Mouse (Mus musculus): ENCODE measurements around the gene H2afz. TPM values are rescaled to one million over a fixed set of nuclear protein-coding genes. Genes with fewer than 3 reads are reported as not detected.

The H2afz gene
- 1,866 and 1,908 TPM in 2 replicates for polyA plus RNA-seq (2015; fragmentation: Nextera tagmentation; extraction: Ambion mirVana)

DNA sequence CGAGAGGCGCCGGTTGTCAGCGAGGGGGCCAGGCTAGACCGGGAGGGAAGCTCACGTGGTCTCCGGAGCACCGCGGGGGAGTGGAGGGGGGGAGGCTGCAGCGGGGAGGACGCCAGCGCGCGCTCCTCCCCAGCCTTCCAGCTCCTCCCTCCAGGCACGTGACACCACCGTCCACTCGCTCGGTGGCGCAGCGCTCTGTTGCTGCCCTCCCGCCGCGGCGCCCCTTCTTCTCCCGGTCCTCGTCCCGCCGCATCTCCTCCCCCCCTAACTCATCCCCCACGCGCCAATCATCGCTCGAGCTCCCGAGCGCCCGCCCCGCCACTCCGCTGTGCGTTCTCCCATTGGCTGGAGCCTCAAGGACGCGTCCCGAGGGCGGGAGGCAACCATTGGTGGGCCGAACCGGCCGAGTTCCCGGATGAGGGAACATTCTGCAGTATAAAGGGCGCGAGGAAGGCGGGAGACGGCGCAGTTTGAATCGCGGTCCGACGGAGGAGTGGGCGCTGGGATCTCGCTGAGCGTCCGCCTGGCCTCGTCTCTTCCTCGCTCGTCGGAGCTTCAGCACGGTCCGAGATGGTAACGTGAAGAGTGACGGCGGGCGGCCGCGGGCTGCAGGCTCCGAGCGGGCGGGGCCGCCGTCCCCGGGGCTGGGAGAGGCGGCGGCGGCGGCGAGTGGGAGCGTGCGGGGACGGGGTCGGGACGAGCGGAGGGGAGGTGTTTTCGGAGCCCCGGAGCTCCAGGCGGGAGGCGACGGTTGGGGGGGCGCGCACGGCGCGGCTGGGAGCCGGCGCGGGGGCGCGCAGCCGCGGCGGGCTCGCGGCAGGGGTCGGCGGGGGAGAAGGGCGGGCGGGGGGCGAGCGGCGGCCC, at the start of gene H2afz:
TSS of gene H2afz (plus strand) at position 364 of the 864 bp plus-strand sequence.
- 0% methylated on average over 74 of the region's 115 CpGs for WGBS
- peak within 1 kb of the TSS; percentile 83 for H3K4me3 ChIP-seq

GRCm38 (mm10) chr3:137818713-137819112, 45.6 kb upstream of the H2afz start:
- Histone ChIP-seq H3K4me3 (no peak overlapping the region), H3K4me1 (0 out of 2 replicates have a peak, but pooled peaks cover 3% of the 10 kb centered on the region), H3K27ac (no peak overlapping the region), H3K36me3 (no peaks in the 10 kb centered on the region), H3K4me2 (replicated peaks) (no peak overlapping the region), H3K9me3 (no peaks in the 10 kb centered on the region), H3K27me3 (no peaks in the 10 kb centered on the region), H3K9ac (no peak overlapping the region)
- ATAC-seq (ENCODE audit: low FRiP score, low read depth), result no peak
- 28% methylated on average over 4 of the region's 4 CpGs for WGBS

More for the DNA sequence above, at the start of gene H2afz:
- peak within 1 kb of the TSS; percentile 99 for H3K27ac ChIP-seq
- no peaks in the 10 kb centered on the region for H3K9me3 ChIP-seq
- peaks cover 3% of the 10 kb centered on the region; the same call in 1 of the 2 replicates for H3K36me3 ChIP-seq
- H3K9ac ChIP-seq, result peak within 1 kb of the TSS; percentile 94
- H3K27me3 ChIP-seq, result no peaks in the 10 kb centered on the region
- peak within 1 kb of the TSS; percentile 65 for H3K4me2 ChIP-seq (replicated peaks)
- H3K4me1 ChIP-seq, result peaks cover 26% of the 10 kb centered on the region
- peak; percentile 94 for ATAC-seq (ENCODE audit: low FRiP score, low read depth)

DNA sequence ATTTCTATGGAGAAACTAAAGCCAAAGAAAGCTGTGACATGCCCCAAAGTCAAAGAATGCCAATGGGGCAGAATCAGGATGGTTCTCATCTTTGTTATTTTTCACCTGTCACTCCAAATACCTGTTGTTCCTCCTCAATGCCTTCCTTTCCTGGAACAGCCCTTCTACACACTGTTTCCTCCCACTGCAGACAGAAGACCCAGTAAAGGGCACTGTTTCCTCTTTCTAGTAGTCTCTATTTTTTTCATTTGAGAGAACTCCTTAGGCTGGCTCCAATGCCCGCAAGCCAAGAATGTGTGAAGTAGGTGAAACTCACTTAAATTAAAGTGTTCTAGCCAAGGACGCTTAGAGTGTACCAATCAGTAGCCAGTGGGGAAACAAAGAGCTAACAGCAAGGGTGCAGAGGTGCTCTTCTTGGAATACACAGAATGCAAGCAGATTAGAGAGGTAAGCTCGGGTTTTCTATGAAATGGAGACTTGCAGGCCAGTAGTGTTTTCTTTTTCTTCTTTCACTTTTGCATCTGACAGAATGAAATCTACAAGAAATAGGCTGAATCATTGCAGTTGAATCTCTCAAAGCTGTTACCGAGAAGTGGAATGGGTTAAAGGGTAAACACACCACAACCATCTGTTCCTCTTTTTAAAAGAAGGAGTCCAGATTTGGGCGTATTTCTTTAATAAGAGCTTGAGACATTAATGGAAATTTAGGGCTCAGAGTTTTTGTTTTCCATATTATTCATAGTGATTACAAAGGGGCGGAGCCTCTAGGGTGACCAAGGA, 43.4 kb upstream of the H2afz start:
- no peaks in the 10 kb centered on the region for H3K9me3 ChIP-seq
- no peak overlapping the region for H3K9ac ChIP-seq
- H3K27ac ChIP-seq, result no peak overlapping the region
- H3K4me3 ChIP-seq, result no peak overlapping the region
- no peaks in the 10 kb centered on the region for H3K27me3 ChIP-seq
- H3K4me1 ChIP-seq, result 0 out of 2 replicates have a peak, but pooled peaks cover 3% of the 10 kb centered on the region
- no peaks in the 10 kb centered on the region for H3K36me3 ChIP-seq
- no peak for ATAC-seq (ENCODE audit: low FRiP score, low read depth)
- 79% methylated on average over 6 of the region's 6 CpGs for WGBS
- H3K4me2 ChIP-seq (replicated peaks), result no peak overlapping the region

DNA sequence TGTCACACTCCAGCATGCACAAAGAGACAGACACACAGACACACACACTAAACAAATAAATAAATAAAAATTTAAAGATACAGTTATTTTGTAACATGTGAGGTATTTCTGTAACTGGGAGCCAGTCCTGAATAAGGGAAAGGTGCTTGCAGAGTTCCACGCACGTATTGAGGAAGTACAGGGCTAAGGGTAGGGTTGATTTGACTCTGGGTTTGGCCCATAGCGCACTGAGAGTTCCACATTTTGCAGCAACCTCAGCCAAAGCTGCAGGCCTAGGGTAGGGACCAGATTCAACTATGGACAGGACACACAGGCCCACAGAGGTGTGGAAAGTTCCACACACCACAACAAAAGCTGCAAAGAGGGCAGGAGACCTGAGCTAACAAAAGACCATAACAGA, 41.0 kb upstream of the H2afz start:
- H3K27ac ChIP-seq, result no peak overlapping the region
- no peak overlapping the region for H3K4me3 ChIP-seq
- no peaks in the 10 kb centered on the region for H3K9me3 ChIP-seq
- H3K4me2 ChIP-seq (replicated peaks), result no peak overlapping the region
- no peaks in the 10 kb centered on the region for H3K36me3 ChIP-seq
- no peak for ATAC-seq (ENCODE audit: low FRiP score, low read depth)
- no peaks in the 10 kb centered on the region for H3K27me3 ChIP-seq
- peaks cover 13% of the 10 kb centered on the region; the same call in 1 of the 2 replicates for H3K4me1 ChIP-seq
- 96% methylated on average over 3 of the region's 3 CpGs for WGBS
- H3K9ac ChIP-seq, result no peak overlapping the region

GRCm38 (mm10) chr3:137827678-137828077, 36.6 kb upstream of the H2afz start:
- ATAC-seq (ENCODE audit: low FRiP score, low read depth), result peak; percentile 40; the same call in 1 of the 2 replicates
- Histone ChIP-seq H3K4me1 (peaks cover 10% of the 10 kb centered on the region; the same call in 1 of the 2 replicates), H3K27ac (no peak overlapping the region), H3K9me3 (no peaks in the 10 kb centered on the region), H3K4me3 (no peak overlapping the region), H3K9ac (no peak overlapping the region), H3K27me3 (no peaks in the 10 kb centered on the region), H3K36me3 (no peaks in the 10 kb centered on the region), H3K4me2 (replicated peaks) (peak overlapping the region; percentile 28; the same call in 1 of the 2 replicates)
- 18% methylated on average over 11 of the region's 11 CpGs for WGBS

- Histone ChIP-seq H3K36me3 (no peaks in the 10 kb centered on the region), H3K4me1 (peaks cover 10% of the 10 kb centered on the region; the same call in 1 of the 2 replicates), H3K9ac (no peak overlapping the region), H3K4me2 (replicated peaks) (no peak overlapping the region), H3K27ac (no peak overlapping the region), H3K4me3 (no peak overlapping the region), H3K27me3 (no peaks in the 10 kb centered on the region), H3K9me3 (no peaks in the 10 kb centered on the region)
- ATAC-seq (ENCODE audit: low FRiP score, low read depth), result no peak
- 88% methylated on average over 2 of the region's 2 CpGs for WGBS
These were observed 33.1 kb upstream of the H2afz start for GRCm38 (mm10) chr3:137831156-137831555.

DNA sequence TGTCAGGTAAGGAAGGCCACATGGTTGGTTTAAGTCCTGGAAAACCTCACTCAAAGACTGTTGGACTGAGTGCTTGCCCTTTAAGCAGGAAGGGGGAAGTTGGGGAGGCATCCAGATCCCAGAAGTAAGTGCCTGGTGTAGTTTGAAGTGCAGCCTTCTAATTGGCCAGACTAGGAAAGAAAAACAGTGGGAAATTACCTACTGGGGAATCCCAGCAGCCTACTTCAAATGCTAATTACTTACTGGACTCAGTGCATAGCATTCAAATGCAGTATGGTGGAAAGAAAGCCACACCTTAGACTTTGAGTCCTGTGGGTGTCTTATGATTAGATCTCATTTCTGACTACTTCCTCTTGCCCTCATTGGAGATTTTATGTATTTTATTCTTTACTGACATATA, 31.2 kb upstream of the H2afz start:
- Histone ChIP-seq H3K27ac (no peak overlapping the region), H3K4me3 (no peak overlapping the region), H3K9ac (no peak overlapping the region), H3K4me1 (peaks cover under 1% of the 10 kb centered on the region; the same call in 1 of the 2 replicates), H3K9me3 (no peaks in the 10 kb centered on the region), H3K36me3 (no peaks in the 10 kb centered on the region), H3K27me3 (no peaks in the 10 kb centered on the region), H3K4me2 (replicated peaks) (no peak overlapping the region)
- no peak for ATAC-seq (ENCODE audit: low FRiP score, low read depth)

DNA sequence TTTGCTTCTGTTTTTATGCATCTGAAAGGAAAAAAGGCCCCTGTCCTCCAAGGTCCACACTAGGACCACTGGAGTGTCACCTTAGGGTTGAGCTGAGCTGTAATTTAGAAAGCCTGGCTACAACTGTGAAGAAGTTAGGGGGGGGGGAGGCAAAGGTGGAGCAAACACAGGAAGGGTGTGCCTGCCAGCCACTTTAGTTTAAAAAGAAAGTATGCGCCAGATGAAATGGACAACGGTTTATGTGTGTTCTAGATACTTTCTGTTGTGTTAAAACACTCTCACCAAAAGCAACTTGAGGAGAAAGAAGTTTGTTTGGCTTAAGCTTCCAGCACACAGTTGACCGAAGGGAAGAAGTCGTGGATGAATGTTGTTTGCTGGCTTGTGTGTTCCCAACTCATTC, 30.6 kb upstream of the H2afz start:
- ATAC-seq (ENCODE audit: low FRiP score, low read depth), result no peak
- Histone ChIP-seq H3K4me1 (no peaks in the 10 kb centered on the region), H3K4me3 (no peak overlapping the region), H3K27ac (no peak overlapping the region), H3K9me3 (no peaks in the 10 kb centered on the region), H3K9ac (no peak overlapping the region), H3K27me3 (no peaks in the 10 kb centered on the region), H3K36me3 (no peaks in the 10 kb centered on the region), H3K4me2 (replicated peaks) (no peak overlapping the region)
- WGBS, result 86% methylated on average over 4 of the region's 4 CpGs

DNA sequence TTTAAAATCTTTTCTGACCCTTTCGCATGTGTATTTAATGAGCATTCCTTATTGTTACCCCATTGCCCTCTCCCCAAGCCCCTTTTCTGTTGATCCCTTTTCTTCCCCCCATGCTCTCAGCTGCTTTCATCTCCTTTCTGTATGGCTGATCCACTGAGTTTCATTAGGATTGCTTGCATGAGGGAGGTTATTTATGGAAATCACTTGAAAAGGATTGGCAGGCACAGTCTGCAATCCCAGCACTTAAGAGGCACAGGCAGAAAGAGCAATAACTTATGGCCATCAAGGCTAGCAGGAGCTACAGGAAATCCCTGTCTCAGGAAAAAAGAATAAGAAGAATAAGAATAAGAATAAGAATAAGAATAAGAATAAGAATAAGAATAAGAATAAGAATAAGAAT, 27.7 kb upstream of the H2afz start:
- no peak overlapping the region for H3K9ac ChIP-seq
- H3K27me3 ChIP-seq, result no peaks in the 10 kb centered on the region
- no peaks in the 10 kb centered on the region for H3K9me3 ChIP-seq
- WGBS, result 39% methylated on average over 1 of the region's 1 CpGs
- H3K4me2 ChIP-seq (replicated peaks), result no peak overlapping the region
- H3K4me1 ChIP-seq, result no peaks in the 10 kb centered on the region
- H3K27ac ChIP-seq, result no peak overlapping the region
- no peaks in the 10 kb centered on the region for H3K36me3 ChIP-seq
- no peak overlapping the region for H3K4me3 ChIP-seq
- ATAC-seq (ENCODE audit: low FRiP score, low read depth), result no peak

- no peak overlapping the region for H3K4me2 ChIP-seq (replicated peaks)
- H3K9me3 ChIP-seq, result no peaks in the 10 kb centered on the region
- H3K4me3 ChIP-seq, result no peak overlapping the region
- H3K9ac ChIP-seq, result no peak overlapping the region
- no peaks in the 10 kb centered on the region for H3K27me3 ChIP-seq
- no peak for ATAC-seq (ENCODE audit: low FRiP score, low read depth)
- no peaks in the 10 kb centered on the region for H3K36me3 ChIP-seq
- H3K27ac ChIP-seq, result no peak overlapping the region
- no peaks in the 10 kb centered on the region for H3K4me1 ChIP-seq
These were observed 26.1 kb upstream of the H2afz start for GRCm38 (mm10) chr3:137838160-137838559.

DNA sequence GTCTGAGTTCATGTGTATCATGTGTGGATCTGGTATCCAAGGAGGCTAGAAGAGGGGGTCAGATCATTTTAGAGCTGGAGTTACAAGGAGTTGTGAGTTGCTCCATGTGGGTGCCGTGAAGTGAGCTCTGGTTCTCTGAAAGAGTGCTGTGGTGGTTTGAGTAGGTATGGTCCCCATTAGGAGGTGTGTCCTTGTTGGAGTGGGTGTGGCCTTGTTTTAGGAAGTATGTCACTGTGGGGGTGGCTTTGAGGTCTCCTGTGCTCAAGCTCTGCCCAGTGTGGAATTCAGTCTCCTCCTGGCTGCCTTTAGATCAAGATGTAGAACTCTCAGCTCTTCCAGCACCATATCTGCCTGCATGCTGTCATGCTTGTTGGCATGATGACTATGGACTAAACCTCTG, 21.3 kb upstream of the H2afz start:
- Histone ChIP-seq H3K9ac (no peak overlapping the region), H3K4me2 (replicated peaks) (no peak overlapping the region), H3K27me3 (no peaks in the 10 kb centered on the region), H3K27ac (no peak overlapping the region), H3K36me3 (no peaks in the 10 kb centered on the region), H3K4me3 (no peak overlapping the region), H3K4me1 (no peaks in the 10 kb centered on the region), H3K9me3 (no peaks in the 10 kb centered on the region)
- ATAC-seq (ENCODE audit: low FRiP score, low read depth), result no peak
- WGBS, result 83% methylated on average over 1 of the region's 1 CpGs

DNA sequence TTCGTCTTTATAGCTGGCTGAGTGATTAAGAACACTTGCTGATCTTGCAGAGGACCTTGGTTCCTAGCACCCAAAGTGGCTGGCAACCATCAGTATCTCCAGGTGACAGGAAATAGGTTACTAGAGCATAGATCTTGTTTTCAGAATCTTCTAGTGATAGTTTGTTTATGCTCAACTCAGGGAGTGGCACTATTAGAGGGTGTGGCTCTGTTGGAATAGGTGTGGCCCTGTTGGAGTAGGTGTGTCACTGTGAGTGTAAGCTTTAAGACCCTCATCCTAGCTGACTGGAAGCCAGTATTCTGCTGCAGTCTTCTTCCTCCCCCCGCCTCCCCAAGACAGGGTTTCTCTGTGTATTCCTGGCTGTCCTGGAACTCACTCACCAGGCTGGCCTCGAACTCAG, 20.0 kb upstream of the H2afz start:
- Histone ChIP-seq H3K9ac (no peak overlapping the region), H3K4me3 (no peak overlapping the region), H3K4me2 (replicated peaks) (no peak overlapping the region), H3K9me3 (no peaks in the 10 kb centered on the region), H3K4me1 (no peaks in the 10 kb centered on the region), H3K27ac (no peak overlapping the region), H3K27me3 (no peaks in the 10 kb centered on the region), H3K36me3 (no peaks in the 10 kb centered on the region)
- 82% methylated on average over 3 of the region's 3 CpGs for WGBS
- no peak for ATAC-seq (ENCODE audit: low FRiP score, low read depth)

Data from limb, embryonic 13.5 days (tissue).